Mouse (Mus musculus): ENCODE measurements around the gene Rimbp2. TPM values are rescaled to one million over a fixed set of nuclear protein-coding genes. Genes with fewer than 3 reads are reported as not detected.
"Not testable (repeated sequence)": the region's sequence is repeated elsewhere in the genome, so short reads cannot be mapped to it uniquely, and the experiment has no call there.

Rimbp2 gene
- total RNA-seq, 2 experiments from 2014 or later = not detected

DNA sequence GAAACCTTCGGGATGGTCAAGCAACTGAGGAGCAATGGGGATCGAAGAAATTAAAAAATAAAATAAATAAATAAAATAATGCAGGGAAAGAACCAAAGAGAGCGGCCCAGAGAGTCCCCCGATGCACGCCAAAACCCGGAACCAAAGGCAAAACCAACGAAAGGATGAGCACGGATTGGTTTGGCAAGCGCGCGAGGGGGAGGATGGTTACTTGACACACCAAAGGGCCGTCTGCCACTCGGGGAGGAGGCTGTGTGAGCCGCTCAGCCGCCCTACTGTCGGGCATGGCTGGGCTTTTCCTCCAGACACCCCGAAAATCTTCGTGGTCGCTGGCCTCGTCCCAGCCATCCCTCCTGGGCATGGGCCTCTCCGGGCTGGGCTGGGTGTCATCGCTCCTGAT, 171.7 kb downstream of the Rimbp2 start:
- no peak for ATAC-seq (replicated peaks; ENCODE audit: low FRiP score, poor library complexity, severe bottlenecking)

DNA sequence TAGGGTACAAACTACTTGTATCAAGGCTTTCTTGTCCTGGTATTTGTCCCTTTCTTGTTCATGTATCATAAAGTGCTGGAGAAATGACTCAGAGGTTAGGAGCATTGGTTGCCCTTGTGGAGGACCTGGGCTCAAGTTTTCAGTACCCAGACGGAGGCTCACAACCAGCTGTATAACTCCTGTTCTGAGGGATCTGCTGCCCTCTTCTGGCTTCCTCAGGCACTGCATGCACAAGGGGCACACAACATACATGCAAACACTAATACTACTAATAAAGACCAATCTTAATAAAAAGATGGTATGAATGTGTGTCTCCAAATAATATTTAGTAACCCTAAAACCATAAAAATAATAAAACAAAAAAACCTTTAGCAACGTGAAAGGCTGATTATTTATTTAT, 176.9 kb downstream of the Rimbp2 start:
- ATAC-seq (replicated peaks; ENCODE audit: low FRiP score, poor library complexity, severe bottlenecking) = no peak

DNA sequence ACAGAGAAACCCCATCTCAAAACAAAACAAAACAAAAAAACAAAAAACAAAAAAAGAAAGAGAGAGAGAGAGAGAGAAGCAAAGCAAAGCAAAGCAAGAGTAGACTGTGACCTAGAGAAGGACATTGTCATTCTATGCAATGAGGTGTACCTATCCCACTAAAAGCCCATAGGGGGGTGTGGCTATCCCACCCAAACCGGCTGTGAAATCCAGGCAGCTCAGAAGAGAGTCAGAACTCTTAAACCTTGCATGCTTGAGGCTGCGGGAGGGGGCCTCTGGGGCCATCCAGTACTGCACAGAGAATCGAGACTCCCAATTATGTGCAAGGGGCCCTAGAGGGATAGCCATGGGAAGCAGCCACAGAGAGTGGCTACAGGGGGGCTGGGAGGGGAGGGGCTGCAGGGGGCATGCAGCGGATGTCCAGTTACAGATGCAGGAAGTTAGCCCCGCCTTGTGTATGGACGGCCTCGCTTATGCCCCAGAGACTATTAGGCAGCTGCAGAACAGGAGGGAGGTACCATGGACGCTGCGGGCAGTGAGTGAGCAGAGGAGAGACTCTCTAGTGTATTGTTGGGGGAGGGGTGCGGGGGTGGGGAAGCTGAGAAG, 184.2 kb downstream of the Rimbp2 start:
- no peak for ATAC-seq (replicated peaks; ENCODE audit: low FRiP score, poor library complexity, severe bottlenecking)

DNA sequence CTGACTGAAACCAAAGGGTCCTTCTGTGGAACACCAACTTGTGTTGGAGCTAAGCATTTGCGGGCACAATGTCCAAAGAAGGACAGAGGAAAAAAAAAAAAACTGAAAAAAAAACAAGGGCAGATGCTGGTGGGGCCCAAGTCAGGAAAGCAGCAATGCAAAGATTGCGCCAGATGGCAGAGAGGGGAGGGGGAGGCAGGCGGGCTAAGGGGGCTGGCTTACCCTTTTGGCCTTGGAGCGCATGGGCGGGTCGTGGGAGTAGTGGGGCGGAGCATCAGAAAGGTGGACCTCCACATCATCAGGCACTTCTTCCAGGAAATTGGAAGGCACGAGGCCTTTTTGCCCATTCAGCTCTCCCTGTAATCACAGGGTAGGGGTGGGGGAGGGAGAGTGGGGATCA, 192.2 kb downstream of the Rimbp2 start:
- ATAC-seq (replicated peaks; ENCODE audit: low FRiP score, poor library complexity, severe bottlenecking) = no peak

DNA sequence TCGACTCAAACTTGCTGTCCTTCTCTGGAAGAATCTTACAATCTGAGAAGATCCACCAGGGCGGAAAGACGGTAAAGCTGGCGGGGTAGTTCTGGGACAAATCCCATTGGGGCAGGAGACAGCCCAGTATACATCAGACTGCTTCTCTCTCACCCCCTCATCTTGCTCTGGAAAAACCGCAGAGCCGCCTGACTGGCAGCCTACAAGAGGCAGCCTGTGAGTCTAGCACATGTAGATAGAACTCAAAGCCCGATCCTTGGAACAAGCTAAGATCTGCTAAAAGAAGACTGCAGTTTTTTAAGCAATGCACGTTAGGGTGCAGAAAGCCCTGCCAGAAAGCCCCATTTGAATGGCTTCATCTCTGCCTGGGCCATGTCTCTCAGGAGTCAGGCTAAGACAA, 207.0 kb downstream of the Rimbp2 start:
- ATAC-seq (replicated peaks; ENCODE audit: low FRiP score, poor library complexity, severe bottlenecking) = no peak

DNA sequence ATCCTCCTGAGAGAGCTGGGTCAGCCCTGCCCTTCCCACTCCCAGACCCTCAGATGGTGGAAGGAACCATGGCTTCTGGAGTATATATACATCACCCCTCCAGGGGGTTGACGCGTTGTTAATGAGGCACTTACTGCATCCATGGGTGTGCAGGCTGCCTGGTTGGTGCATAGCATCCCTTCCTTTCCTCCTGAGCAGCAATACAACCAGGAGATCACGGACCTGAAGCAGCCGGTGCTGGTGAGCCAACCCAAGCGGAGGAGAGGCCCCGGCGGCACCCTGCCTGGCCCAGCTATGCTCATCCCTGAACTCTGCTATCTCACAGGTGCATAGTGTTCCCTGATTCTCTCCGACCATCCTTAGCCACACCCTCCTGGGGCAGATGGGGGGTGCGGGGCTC, 208.1 kb downstream of the Rimbp2 start:
- no peak for ATAC-seq (replicated peaks; ENCODE audit: low FRiP score, poor library complexity, severe bottlenecking)

DNA sequence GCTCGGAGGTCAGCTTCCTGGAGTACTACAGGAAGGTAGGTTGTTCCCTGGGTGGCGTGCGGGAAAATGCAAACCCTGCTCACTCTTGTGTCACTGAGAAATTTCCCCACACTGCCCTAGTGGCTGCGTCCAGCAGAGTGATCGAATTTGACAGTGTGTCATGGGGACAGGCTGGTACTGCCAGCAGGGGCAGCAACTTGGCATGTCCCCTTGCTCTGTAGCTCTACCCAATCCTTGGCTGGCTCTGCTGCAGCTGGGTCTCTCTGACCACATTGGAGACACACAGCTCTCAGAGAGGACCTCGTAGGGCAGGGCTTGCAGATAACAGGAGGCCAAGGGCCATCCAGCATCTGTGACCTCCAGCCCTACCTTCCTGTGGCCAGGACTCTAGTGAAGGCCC, 208.9 kb downstream of the Rimbp2 start:
- no peak for ATAC-seq (replicated peaks; ENCODE audit: low FRiP score, poor library complexity, severe bottlenecking)

DNA sequence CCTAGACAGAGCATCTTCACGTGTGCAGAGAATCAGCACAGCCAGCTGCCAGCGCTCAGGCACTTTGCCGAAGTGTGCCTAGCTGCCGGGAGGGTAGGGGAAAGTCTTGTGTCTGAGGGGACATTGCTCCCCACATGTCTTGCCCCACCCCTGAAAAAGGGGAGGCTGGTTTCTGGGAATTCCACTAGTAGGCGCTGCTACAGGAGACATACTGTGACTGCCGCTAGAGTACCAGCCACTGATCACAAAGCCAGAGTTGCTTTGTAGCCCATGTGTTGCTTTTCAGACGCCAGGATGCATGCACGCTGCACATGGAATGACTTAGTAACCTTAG, 213.5 kb downstream of the Rimbp2 start:
- ATAC-seq (replicated peaks; ENCODE audit: low FRiP score, poor library complexity, severe bottlenecking) = no peak

DNA sequence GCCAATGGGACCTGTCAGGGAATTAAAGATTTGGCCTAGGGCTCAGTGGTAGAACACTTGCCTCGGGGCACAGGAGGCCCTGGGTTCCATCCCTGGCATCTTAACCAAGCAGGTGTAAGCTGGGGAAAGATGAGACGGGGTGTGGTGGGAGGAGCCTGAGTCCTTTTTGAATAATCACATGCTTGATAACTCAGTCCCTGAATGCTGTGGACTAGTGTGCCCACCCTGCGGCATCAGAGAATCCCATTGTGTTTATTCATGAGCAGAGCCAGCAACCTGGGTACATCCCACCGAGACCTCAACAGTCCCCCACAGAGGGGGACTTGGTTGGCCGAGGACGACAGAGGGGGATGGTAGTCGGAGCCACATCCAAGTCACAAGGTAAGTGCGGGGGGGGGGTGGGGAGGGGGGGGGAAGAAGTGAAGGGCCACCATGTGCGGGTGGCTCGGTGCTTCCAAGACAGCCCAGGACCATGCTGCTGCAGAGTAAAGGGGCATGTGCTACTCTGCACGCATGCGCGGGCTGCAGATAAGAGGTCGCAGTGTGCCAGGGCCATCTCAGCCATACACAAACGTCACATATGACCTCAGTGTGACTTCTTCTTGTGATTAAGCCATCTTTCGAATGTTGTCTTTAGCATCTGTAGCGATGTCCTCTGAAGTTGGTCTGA, 214.0 kb downstream of the Rimbp2 start:
- ATAC-seq (replicated peaks; ENCODE audit: low FRiP score, poor library complexity, severe bottlenecking) = no peak

DNA sequence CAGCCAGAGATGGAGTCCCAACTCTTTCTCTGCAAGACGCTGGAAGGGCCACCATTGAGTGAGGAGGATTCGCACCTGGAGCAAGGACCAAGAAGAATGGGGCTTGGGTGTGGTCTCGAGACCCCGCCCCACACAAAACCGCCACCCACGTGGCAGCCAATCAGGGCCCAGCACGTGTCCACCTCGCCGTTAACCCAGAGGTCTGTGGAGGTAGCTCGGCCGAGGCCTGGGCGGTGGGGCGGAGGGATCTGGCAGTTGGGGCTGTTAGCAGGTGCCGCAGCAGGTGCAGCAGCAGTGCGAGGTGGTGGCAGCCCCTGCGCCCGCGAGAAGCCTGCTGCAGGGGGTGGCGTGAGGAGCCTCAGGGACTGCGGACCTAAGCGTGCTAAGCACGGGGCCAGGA, 217.4 kb downstream of the Rimbp2 start:
- ATAC-seq (replicated peaks; ENCODE audit: low FRiP score, poor library complexity, severe bottlenecking) = no peak

DNA sequence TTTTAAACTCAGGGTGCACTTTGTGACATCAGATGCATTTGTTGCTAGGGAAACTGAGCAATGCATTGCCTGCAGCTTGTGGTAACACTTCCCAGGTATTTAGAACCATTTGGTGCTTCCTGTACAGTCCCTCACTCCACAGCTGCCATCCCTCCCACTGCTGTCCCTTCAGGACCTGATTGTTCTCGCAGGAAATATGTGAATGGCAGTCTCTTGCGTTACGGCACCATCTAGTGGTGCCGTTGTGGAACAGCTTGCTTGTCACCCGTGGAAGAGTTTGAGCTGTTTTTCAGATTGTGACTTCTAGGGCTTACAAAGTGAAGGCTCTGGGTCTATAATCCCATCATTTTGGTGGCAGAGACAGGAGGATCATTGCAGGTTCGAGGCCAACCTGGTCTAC, 219.3 kb downstream of the Rimbp2 start:
- no peak for ATAC-seq (replicated peaks; ENCODE audit: low FRiP score, poor library complexity, severe bottlenecking)

DNA sequence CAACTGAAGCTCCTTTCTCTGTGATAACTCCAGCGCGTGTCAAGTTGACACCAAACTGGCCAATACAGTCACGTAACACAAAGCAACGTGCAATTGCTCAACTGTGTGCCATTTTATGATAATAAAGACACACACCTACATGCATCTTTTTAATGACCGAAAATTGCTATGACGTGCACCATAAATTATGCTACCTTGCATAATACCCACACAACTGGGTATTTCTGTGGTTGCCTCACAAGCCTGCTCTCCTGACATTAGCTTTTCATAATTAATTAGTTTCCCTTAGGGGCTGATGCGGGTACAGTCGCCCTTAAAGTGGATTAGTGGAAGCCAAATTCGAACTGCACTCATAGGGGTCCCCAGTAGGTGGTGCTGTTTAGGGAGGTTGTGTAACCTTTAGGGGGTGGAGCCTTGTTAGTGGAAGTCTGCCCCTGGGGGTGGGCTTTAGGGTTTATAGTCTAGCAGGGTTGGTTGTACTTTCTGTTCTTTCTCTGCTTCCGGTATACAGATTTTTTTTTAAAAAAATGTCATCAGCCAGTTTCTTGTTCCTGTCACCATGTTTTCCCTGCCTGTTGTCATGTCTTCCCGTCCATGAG, 220.8 kb downstream of the Rimbp2 start:
- ATAC-seq (replicated peaks; ENCODE audit: low FRiP score, poor library complexity, severe bottlenecking) = no peak

DNA sequence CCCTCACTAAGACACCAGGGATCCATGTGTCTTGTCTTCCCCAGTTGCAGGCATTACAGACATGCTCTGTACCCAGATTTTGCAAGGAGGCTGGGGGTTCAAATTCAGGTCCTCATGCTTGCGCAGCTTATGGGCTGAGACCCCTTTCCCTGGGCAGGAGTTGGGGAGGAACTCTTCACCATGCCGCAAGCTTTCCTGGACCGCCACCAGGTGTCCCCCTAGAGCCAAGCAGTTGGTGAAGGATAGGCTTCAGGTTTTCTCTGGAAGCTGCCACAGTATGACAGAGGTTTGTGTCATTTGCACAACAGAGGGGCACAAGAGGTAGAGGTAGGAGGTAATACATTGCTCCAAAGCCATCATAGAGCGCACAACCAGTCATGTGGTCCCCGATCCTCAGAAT, 222.7 kb downstream of the Rimbp2 start:
- ATAC-seq (replicated peaks; ENCODE audit: low FRiP score, poor library complexity, severe bottlenecking) = no peak

DNA sequence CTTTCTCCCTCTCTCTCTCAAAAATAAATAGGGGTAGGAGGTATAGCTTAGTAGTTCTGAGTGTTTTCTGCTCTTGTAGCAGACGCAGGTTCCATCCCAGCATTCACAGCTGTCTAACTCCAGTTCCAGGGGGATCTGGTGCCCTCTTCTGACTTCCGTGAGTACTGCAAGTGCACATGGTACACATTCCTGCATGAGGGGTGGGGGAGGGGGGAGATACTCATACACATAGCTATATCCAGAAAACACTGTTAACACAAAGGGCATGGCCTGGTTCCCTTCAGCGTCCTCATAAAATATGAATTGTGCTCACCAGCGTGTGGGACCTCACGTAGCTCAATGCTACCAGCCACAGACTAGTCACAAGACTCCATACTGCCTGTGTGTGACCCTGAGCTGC, 223.9 kb downstream of the Rimbp2 start:
- ATAC-seq (replicated peaks; ENCODE audit: low FRiP score, poor library complexity, severe bottlenecking) = no peak

DNA sequence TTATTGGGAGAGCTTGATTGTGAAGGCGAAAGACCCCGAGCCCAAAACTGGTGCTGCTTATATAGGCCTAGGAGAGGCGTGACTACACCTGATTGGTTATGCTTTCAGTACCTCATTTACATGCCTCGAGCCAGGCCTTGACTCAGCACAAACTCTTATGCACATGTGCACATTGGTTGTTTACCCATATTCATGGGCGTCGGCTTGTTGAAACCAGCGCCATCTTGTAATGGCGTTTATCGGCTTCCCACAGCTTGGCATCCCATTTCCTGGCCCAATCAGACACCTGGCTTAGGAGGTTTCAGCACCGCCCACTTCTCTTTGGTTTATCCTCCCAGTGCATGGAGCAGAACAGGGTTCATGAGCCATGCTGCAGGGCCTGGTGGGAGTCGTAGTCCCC, 232.8 kb downstream of the Rimbp2 start:
- not testable (repeated sequence) for ATAC-seq (replicated peaks; ENCODE audit: low FRiP score, poor library complexity, severe bottlenecking)

DNA sequence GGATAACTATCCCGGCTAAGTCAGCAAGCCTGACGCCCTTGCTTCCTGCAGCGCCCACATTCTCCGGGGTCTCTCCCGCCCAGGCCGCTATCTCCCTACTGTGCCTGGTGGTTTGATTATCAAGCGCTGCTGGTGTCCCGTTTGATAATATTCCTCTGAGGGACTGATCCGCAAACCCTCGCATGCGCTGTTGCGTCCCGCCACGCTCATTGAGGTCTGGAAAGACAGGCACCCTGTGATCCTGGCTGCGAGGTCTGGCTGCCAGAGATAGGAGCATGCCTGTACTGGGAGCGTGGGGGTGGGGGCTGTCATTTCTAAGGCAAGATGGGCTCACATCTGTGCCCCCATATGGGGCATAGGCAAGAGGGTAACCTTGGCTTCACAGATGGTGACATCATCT, 238.1 kb downstream of the Rimbp2 start:
- ATAC-seq (replicated peaks; ENCODE audit: low FRiP score, poor library complexity, severe bottlenecking) = no peak

DNA sequence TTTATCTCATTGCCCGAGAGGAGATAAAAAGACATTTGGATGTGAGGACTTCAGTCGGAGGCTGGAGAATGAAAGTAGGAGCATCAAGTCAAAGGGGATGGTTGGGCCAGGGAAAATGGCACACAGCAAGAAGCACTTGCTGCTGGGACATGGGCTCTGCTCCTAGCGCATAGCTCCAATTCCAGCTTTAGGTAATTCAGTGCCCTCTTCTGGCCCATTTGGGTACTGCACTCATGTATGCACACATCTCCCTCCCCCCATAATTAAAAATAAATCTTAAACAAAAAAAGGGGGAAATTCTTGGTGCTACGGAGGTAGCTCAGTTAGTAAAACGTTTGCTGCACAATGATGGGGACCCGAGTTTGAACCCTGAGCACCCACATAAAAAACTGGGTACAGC, 241.4 kb downstream of the Rimbp2 start:
- ATAC-seq (replicated peaks; ENCODE audit: low FRiP score, poor library complexity, severe bottlenecking) = no peak

DNA sequence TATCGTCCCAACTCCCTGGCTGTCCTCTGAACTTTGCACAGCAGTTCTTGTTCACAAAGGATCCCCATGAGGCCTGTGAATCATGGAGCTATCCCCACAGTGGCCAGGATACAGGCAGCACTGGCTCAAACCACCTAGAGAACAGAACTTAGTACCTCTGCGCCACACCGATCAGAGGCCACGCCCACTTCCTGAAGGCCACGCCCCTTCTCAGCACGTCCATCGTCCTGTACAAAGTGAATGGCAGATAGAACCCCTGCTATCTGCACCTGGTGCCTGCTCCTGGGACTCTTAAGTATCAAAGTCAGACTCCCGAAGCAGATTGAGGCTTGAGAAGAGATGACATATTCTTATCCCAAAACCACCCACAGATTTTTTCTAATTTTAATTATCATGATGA, 242.7 kb downstream of the Rimbp2 start:
- ATAC-seq (replicated peaks; ENCODE audit: low FRiP score, poor library complexity, severe bottlenecking) = no peak

DNA sequence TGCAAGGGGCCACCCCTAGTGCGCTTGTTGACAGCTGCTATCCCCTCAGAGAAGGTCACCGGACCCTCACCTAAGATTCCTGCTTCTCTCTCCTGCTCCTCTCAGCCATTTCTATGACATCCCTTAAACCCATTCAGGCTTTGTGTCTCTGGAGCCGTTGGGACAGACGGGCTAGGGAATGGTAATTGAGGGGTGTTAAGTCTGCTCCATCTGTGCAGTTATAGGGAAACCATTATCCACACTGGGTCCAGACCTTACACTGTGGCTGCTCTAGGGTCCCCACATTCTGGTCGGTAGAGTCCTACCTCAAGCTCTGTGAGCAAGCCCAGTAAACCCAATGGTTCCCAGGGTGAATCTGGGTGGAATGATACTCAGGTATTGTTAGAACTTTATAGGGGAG, 244.4 kb downstream of the Rimbp2 start:
- ATAC-seq (replicated peaks; ENCODE audit: low FRiP score, poor library complexity, severe bottlenecking) = no peak
